Mouse (Mus musculus): Measurements from ENCODE around the gene Spink4. TPM values are rescaled to one million over a fixed set of nuclear protein-coding genes. Genes with fewer than 3 reads are reported as not detected.

The Spink4 gene
- total and polyA plus RNA-seq, 2 experiments from 2014 or later, result not detected

- no peak for TF ChIP-seq CTCF (IDR thresholded peaks at IDR 0.05)
- WGBS, result 93% methylated on average over 20 of the region's 20 CpGs
- H3K4me1 ChIP-seq (ENCODE audit: insufficient read depth, low read length), result no peaks in the 10 kb centered on the region
- no peak for ATAC-seq (ENCODE audit: low FRiP score)
- H3K4me3 ChIP-seq (ENCODE audit: low read depth, low read length), result no peak overlapping the region
- no peaks in the 10 kb centered on the region for H3K36me3 ChIP-seq (ENCODE audit: insufficient read depth, low read length)
- H3K9me3 ChIP-seq (ENCODE audit: low read length), result no peaks in the 10 kb centered on the region
- peak; percentile 33 for DNase-seq (ENCODE audit: low spot score)
- H3K4me2 ChIP-seq (ENCODE audit: low read depth, low read length, poor library complexity, severe bottlenecking), result no peak overlapping the region
- H3K27me3 ChIP-seq (ENCODE audit: insufficient read depth, low read length), result no peaks in the 10 kb centered on the region
- H3K9ac ChIP-seq (replicated peaks; ENCODE audit: low read length, poor library complexity, severe bottlenecking), result no peak overlapping the region
- H3K27ac ChIP-seq (ENCODE audit: low read depth, low read length), result no peak overlapping the region
Observed at GRCm38 (mm10) chr4:40875842-40876241, 44.0 kb upstream of the Spink4 start.

GRCm38 (mm10) chr4:40876814-40877371 lies 43.0 kb upstream of the Spink4 start:
- Histone ChIP-seq H3K27ac (ENCODE audit: low read depth, low read length) (no peak overlapping the region), H3K4me3 (ENCODE audit: low read depth, low read length) (no peak overlapping the region), H3K9me3 (ENCODE audit: low read length) (no peaks in the 10 kb centered on the region), H3K27me3 (ENCODE audit: insufficient read depth, low read length) (no peaks in the 10 kb centered on the region), H3K4me2 (ENCODE audit: low read depth, low read length, poor library complexity, severe bottlenecking) (0 out of 2 replicates have a peak overlapping the region, but pooled peaks have one; percentile 2), H3K9ac (replicated peaks; ENCODE audit: low read length, poor library complexity, severe bottlenecking) (no peak overlapping the region), H3K4me1 (ENCODE audit: insufficient read depth, low read length) (no peaks in the 10 kb centered on the region), H3K36me3 (ENCODE audit: insufficient read depth, low read length) (no peaks in the 10 kb centered on the region)
- DNase-seq (ENCODE audit: low spot score) (peak; percentile 82), ATAC-seq (ENCODE audit: low FRiP score) (peak; percentile 67; the same call in 1 of the 2 replicates)
- 45% methylated on average over 12 of the region's 12 CpGs for WGBS
- TF ChIP-seq CTCF (IDR thresholded peaks at IDR 0.05), result no peak

- Histone ChIP-seq H3K36me3 (ENCODE audit: insufficient read depth, low read length) (no peaks in the 10 kb centered on the region), H3K9me3 (ENCODE audit: low read length) (no peaks in the 10 kb centered on the region), H3K27ac (ENCODE audit: low read depth, low read length) (no peak overlapping the region), H3K4me1 (ENCODE audit: insufficient read depth, low read length) (no peaks in the 10 kb centered on the region), H3K27me3 (ENCODE audit: insufficient read depth, low read length) (no peaks in the 10 kb centered on the region), H3K9ac (replicated peaks; ENCODE audit: low read length, poor library complexity, severe bottlenecking) (no peak overlapping the region), H3K4me3 (ENCODE audit: low read depth, low read length) (no peak overlapping the region), H3K4me2 (ENCODE audit: low read depth, low read length, poor library complexity, severe bottlenecking) (no peak overlapping the region)
- no peak for ATAC-seq (ENCODE audit: low FRiP score)
- no peak for DNase-seq (ENCODE audit: low spot score)
- WGBS, result 80% methylated on average over 5 of the region's 5 CpGs
- TF ChIP-seq CTCF (IDR thresholded peaks at IDR 0.05), result no peak
Observed at GRCm38 (mm10) chr4:40877528-40877927, 42.3 kb upstream of the Spink4 start.

- TF ChIP-seq CTCF (IDR thresholded peaks at IDR 0.05), result no peak
- Histone ChIP-seq H3K9ac (replicated peaks; ENCODE audit: low read length, poor library complexity, severe bottlenecking) (no peak overlapping the region), H3K4me3 (ENCODE audit: low read depth, low read length) (no peak overlapping the region), H3K27ac (ENCODE audit: low read depth, low read length) (no peak overlapping the region), H3K4me2 (ENCODE audit: low read depth, low read length, poor library complexity, severe bottlenecking) (no peak overlapping the region), H3K4me1 (ENCODE audit: insufficient read depth, low read length) (no peaks in the 10 kb centered on the region), H3K36me3 (ENCODE audit: insufficient read depth, low read length) (no peaks in the 10 kb centered on the region), H3K9me3 (ENCODE audit: low read length) (no peaks in the 10 kb centered on the region), H3K27me3 (ENCODE audit: insufficient read depth, low read length) (no peaks in the 10 kb centered on the region)
- ATAC-seq (ENCODE audit: low FRiP score) (no peak), DNase-seq (ENCODE audit: low spot score) (no peak)
- WGBS, result 85% methylated on average over 10 of the region's 10 CpGs
Observed at GRCm38 (mm10) chr4:40883200-40883599, 36.7 kb upstream of the Spink4 start.

- Histone ChIP-seq H3K27ac (ENCODE audit: low read depth, low read length) (no peak overlapping the region), H3K4me1 (ENCODE audit: insufficient read depth, low read length) (no peaks in the 10 kb centered on the region), H3K9ac (replicated peaks; ENCODE audit: low read length, poor library complexity, severe bottlenecking) (no peak overlapping the region), H3K27me3 (ENCODE audit: insufficient read depth, low read length) (no peaks in the 10 kb centered on the region), H3K36me3 (ENCODE audit: insufficient read depth, low read length) (no peaks in the 10 kb centered on the region), H3K4me2 (ENCODE audit: low read depth, low read length, poor library complexity, severe bottlenecking) (no peak overlapping the region), H3K4me3 (ENCODE audit: low read depth, low read length) (no peak overlapping the region), H3K9me3 (ENCODE audit: low read length) (no peaks in the 10 kb centered on the region)
- TF ChIP-seq CTCF (IDR thresholded peaks at IDR 0.05), result no peak
- no peak for DNase-seq (ENCODE audit: low spot score)
- whole genome bisulfite sequencing, result 87% methylated on average over 12 of the region's 12 CpGs
- no peak for ATAC-seq (ENCODE audit: low FRiP score)
Observed at GRCm38 (mm10) chr4:40884282-40885165, 35.3 kb upstream of the Spink4 start.

GRCm38 (mm10) chr4:40885166-40885525 lies 34.7 kb upstream of the Spink4 start:
- 85% methylated on average over 2 of the region's 2 CpGs for WGBS
- Histone ChIP-seq H3K27ac (ENCODE audit: low read depth, low read length) (no peak overlapping the region), H3K27me3 (ENCODE audit: insufficient read depth, low read length) (no peaks in the 10 kb centered on the region), H3K4me1 (ENCODE audit: insufficient read depth, low read length) (no peaks in the 10 kb centered on the region), H3K9ac (replicated peaks; ENCODE audit: low read length, poor library complexity, severe bottlenecking) (no peak overlapping the region), H3K9me3 (ENCODE audit: low read length) (no peaks in the 10 kb centered on the region), H3K4me2 (ENCODE audit: low read depth, low read length, poor library complexity, severe bottlenecking) (no peak overlapping the region), H3K4me3 (ENCODE audit: low read depth, low read length) (no peak overlapping the region), H3K36me3 (ENCODE audit: insufficient read depth, low read length) (no peaks in the 10 kb centered on the region)
- DNase-seq (ENCODE audit: low spot score), result no peak
- no peak for ATAC-seq (ENCODE audit: low FRiP score)
- no peak for TF ChIP-seq CTCF (IDR thresholded peaks at IDR 0.05)
